Mouse (Mus musculus): Measurements from ENCODE around the gene Osbpl9.

Osbpl9 gene

DNA sequence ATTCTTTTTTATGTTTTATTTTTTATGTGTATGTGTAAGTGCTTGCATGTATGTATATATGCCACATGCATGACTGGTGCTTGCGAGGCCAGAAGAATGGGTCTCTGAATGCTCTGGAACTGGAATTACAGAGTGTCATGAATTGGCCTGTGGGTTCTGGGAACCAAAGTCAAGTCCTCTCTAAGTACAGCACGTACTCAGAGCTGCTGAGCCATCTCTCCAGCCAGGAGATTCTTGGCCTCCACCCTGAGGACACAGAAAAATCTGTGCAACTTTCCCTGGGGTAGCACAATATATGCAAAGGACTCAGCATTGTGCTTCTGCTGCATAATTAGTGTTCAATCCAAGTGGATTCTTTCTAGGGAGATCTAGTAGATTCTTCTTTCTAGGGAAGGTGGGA is 8.2 kb upstream of the Osbpl9 start:
- no peak for DNase-seq (ENCODE audit: extremely low read depth, low read depth, low spot score)

DNA sequence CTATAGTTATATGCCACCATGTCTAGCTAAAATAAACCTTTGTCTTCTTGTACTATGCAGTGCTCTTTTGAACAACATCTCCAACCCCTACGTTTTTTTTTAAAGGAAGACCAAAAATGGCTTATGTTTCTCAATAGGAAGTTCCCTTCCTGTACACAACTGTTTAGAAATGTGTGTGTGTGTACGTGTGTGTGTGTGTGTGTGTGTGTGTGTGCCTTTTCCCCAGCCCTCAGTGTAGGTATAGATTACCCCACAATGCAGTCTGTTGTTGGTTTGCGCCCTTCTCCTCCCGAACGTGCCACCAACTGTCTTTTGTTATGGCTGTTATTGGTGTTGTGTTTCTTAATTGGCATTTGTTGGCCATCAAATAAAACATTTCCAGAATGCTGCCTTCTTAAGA is 5.5 kb upstream of the Osbpl9 start:
- DNase-seq (ENCODE audit: extremely low read depth, low read depth, low spot score) = no peak

DNA sequence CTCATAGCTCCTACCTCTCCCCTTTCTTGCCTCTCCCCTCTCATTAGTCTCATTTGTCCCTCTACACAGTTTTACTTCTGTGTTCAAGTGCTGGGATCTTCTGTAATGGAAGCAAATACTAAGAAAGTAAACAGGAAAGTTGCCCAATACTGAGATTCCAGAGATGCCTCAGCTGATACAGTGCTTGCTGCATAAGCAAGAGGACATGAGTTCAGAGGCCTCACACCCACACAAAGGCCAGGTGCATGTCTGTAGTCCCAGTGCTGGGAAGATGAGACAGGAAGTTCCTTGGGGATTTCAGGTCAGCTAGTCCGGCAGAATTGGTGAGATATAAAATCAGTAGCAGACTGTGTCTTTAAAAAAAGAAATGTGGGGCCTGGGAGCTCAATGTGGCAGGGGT is 2.3 kb upstream of the Osbpl9 start:
- DNase-seq (ENCODE audit: extremely low read depth, low read depth, low spot score) = peak; percentile 63

DNA sequence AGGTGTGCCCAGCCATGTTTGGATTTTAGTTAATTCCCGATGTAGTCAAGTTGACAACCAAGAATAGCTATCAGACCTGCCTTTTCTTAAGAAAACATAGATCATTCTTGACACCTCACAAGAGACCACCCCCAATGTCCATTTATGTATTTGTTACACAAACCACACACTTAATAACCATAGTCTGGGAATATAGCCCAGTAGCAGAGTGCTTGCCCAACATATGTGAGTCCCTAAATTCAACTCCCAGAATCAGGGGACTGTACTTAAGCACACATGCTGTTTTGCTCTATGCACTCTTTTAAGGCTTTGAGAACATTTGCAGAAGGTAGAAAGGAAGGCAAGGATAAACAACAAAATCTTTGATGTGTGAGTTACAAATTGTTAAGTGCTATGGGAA is 1.9 kb upstream of the Osbpl9 start:
- DNase-seq (ENCODE audit: extremely low read depth, low read depth, low spot score) = no peak

DNA sequence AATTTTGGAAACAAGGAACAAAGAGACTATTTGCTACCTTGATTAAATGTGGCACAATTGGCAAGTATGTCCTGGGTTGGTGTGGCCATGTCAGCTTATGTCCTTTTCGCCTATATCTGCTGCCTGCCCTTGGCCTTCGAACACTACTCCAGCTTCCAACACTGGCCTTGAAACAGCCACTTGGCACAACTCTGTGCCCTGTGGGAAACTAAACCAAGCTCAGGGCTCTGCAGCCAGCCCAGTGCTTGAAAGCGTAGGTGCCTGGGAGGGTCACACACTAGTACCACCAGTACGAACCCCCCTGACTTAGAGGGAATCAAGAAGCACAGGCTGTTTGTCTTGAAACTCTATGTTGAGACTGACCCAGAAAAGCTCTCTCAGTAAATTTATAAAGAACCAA is 3.0 kb downstream of the Osbpl9 start:
- DNase-seq (ENCODE audit: extremely low read depth, low read depth, low spot score) = no peak

DNA sequence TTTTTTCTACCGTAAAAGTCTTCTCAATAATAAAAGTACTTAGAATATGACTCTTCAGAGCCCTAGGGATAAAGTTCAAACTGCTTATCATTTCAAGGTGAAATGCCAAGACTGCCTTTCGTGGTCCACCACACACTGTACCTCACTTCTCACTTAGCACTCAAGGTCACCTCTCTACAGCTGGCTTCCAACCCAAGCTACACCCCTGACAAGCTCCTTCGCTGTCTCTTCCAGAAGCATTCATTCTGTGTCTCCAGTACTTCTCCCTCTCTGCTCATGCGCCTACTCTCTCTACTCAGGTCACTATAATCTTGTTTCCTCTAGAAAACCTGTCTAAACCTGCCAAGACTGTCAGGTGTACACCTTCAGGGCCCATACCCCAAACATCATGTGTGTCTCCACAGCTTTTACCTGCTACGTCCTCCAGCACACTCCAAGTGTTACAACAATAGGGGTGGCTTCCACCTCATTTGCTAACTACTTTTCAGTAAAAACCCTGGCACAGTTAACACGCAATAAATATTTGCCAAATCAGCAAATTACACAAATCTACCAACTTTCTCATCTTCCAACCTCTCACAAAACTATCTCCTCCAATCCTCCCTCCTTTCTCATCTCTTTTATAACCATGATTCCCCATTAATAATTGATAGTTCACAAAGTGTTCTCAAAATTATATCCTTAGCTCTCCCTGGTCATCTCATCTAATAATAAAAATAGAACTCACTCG is 6.0 kb downstream of the Osbpl9 start:
- DNase-seq (ENCODE audit: extremely low read depth, low read depth, low spot score) = no peak

DNA sequence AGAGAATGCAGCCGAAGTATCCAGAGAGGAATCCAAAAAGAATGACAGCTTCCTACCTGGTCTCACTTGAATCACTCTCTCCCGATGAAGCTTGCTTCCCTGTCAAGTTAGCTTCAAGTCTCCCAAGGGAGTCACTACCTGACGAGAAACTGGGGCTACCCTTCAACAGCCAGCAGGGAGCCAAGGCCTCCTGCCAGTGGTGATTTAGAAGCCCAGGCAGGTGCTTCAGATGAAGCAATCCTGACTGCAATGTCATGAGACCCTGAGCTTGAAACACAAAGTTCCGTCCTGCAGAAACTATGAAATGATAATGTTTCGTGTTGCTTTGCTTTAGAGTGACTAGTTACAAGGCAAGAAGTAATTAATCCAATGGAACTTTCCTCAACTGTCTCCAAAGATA is 8.2 kb downstream of the Osbpl9 start:
- DNase-seq (ENCODE audit: extremely low read depth, low read depth, low spot score) = no peak

DNA sequence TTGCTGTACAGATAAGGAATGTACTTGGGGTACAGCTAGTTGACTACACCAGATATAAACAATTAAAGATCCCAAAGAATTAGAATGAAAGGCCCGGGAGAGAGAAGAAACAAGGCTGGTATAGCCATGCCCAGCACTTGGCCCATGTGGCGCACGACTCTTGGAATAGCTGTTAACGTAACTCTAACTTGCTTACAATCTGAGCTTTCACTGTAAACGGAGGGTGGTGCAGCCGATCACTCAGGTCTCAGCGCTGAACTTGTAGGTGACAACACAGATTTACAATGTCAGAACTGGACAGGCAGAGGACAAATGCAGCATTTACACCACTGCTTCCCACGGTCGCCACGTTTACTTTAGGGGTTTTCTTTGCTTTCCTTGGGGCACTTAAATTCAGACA is 10.5 kb downstream of the Osbpl9 start:
- no peak for DNase-seq (ENCODE audit: extremely low read depth, low read depth, low spot score)

DNA sequence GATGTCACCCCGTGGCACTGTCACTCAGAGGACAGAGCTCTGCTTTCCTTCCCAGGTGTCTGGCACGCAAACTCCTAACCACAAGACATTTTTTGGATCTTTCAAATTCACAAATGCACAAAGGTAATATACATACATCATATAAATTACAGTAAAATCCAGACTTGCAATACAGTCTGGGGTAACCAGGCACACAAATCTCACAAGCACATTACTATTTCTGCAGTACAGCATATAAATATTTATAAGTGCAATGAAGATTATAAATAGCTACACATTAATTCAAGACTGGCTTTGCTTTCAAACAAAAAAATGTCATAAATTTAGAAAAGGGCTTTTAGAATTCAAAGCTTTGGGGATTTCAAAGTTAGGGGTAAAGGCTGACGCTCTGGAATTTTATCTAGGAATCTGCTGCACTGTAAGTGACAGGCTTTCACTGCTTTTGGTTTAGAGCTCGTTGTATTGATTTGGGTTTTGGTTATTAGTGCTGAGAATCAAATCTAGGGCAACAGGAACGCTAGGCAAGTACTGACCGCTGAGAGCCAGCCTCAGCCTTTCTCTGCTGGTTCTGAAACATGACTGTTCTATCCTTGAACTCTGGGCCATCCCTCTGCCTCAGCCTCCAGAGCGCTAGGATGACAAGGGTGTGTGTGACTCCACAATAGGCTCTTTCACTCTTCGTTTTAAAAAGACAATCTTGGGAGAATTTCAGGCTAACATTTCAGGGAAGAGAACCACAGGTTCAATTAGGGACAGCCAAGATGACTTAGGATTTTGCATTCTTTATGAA is 16.3 kb downstream of the Osbpl9 start:
- DNase-seq (ENCODE audit: extremely low read depth, low read depth, low spot score) = no peak

DNA sequence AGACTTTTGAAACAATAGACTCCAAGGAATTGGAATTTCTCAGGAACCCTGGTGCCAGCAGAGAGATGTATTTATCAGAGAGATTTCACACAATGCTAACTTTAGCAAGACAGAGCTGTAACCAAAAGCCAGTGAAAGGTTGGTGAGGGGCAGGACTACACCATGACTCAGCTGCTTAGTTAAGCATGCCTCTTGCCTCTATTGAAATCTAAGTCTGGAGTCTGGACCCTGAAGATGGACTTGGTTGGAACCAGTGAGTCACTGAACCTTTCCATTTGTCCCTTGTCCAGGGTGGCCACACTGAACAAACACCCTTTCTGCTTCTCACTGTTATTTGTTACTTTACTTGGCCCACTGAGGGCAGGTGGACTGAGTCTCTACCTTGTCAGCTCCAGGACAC is 26.4 kb downstream of the Osbpl9 start:
- DNase-seq (ENCODE audit: extremely low read depth, low read depth, low spot score) = no peak

DNA sequence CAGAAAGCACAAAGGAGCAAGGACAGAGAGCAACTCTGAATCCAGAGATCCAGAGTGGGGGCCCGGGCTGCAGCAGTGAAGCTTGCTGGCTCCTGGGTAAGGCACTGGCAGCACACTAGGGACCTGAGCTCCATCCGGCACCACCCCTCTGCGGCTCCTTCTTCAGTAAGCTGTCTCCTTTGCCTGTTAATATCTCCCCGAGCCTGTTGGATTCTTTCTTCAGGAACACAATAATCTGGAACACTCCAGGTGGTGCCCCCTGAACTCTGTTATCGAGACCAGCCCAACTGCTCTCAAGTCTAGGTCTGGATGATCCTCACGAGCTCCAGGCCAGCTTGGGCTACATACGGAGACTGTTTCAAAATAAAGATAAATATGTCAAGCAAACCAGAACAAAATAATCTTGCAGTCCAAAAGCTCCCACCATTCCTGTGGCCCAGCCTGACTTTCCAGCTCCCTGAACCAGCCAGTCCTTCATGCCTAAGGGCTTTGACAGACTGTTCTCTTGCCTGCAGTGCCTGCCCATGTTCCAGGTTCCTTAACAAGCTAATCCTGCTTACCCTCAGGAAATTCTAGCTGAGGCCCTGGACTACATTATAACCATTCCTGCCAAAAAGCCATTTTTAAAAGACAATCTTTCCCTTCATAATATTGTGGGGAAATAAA is 28.2 kb downstream of the Osbpl9 start:
- peak; percentile 80 for DNase-seq (ENCODE audit: extremely low read depth, low read depth, low spot score)

DNA sequence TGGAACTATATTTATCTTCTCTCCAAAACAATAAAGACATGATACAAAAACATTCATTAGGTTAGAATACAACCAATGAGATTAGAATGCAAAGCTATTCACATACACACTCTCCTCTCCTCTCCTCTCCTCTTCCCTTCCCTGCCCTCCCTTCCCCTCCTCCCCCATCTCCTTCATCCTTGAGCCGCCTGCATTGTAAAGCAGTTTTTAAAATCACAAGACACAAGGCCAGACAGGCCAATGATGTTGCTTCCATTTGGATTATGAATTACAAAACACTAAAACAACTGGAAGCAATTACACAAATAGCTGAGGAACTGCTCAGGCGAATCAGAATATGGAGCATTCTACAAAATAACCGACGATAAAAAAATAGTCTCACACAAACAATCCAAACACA is 28.7 kb downstream of the Osbpl9 start:
- no peak for DNase-seq (ENCODE audit: extremely low read depth, low read depth, low spot score)

DNA sequence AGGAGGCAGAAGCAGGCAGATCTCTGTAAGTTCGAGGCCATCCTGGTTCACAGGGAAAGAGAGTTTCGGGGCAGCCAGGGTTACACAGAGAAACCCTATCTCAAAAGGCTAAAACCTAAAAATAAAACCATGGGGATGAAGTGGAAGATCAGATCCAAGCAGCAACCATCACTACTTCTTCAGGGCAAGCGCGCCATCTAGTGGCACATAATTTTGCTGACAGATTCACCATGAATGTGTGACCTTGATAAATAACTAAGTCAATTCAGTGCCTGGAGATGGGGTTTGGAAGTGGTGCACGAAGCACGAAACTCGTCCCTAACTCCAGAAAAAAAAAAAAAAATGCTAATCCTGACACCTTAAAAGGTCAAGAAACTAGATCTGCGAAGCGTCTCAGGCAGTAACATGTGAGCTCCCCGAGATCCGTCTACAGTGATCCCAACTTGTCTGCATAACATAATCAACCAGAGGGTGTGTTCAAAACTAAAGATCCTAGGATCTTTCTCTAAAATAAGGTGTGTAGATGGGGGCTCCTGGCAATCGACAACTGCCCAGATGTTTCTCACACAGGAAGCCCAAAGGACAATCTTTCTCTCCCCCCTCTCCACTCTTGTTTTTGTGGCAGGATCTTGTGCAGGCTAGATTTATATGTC is 36.4 kb downstream of the Osbpl9 start:
- no peak for DNase-seq (ENCODE audit: extremely low read depth, low read depth, low spot score)

DNA sequence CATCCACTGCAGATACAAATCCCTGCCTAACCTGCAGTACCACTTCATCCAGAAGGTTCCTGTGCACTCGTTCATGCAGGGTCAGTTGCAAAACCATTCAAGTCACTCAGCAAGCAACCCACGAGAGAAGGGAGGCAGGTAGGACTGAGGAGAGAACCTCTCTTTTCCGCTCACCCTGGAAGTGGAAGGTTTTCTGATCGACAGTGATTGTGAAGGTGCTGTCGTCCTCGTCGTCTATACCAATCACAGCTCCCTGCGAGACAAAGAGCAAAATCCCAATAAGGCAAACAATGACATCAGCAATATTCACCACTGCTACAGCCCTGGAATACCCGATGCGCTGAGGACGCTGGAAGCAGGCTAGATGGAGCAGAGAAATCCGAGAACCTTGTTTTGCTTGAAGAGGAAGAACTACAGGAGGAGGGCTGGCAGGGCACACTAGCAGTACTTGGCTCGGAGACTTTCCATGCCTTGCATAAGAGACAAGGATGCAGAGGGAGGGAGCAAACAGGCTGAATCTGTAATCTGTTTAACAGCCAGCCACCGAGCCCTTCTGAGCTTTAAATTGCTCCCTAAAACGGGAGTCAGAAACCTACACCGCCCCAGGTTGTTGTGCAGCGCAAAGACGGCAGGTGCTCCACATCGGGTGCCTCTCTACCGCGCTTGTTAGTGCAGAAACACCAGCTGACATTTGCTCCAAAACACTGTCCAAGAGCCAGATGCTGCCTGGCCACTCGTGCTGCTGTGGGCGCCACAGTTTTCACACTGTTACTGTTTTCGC is 45.4 kb downstream of the Osbpl9 start:
- DNase-seq (ENCODE audit: extremely low read depth, low read depth, low spot score) = no peak

DNA sequence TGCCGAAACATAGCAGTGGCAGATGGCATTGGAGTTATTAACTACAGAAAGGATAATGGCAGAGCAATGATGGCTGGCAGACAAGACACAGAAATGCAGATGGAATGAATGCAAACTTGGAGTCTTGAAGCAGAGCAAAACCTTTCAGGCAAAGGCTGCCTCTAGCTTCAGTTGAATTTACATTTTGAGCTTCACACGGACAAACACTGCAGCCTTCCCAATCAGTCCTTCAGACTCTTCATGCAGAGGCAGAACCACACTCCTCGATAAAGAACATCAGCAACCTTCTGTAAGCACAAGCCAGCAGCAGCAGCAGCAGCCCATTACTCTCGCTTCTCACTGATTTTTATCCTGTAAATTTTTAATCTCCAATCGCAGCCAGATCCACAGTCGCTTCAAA is 46.0 kb downstream of the Osbpl9 start:
- no peak for DNase-seq (ENCODE audit: extremely low read depth, low read depth, low spot score)

DNA sequence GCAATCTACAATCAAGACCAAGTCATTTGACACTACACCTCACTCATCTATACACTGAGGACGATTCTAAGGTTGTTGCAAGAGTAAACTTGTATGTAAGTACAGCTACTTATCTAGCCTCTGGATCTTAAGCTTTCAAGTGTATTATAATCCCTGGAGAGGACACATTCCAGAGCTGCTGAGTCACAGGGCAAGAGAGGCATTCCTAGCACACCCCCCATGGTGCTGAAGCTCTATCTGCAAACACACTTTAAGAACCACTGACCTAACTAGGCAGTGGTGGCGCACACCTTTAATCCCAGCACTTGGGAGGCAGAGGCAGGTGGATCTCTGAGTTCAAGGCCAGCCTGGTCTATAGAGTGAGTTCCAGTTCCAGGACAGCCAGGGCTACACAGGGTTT is 51.9 kb downstream of the Osbpl9 start:
- DNase-seq (ENCODE audit: extremely low read depth, low read depth, low spot score) = no peak

DNA sequence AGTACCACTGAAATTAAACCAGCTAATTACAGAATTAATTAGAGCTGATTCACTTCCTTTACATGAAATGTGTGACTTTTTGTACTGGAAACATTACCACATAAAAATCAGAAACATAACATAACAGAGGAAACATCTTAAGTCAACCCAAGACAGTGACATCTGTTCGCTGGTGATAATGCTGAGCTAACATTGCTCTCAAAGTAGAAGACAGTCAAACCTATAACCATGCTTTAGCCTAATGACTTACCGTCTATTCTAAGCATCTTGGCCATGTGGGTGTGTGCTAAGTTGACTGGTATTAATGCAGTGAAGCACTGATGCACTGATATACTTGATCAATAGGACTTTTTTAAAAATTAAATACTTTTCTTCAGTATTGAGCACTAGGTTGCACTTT is 52.7 kb downstream of the Osbpl9 start:
- DNase-seq (ENCODE audit: extremely low read depth, low read depth, low spot score) = no peak

DNA sequence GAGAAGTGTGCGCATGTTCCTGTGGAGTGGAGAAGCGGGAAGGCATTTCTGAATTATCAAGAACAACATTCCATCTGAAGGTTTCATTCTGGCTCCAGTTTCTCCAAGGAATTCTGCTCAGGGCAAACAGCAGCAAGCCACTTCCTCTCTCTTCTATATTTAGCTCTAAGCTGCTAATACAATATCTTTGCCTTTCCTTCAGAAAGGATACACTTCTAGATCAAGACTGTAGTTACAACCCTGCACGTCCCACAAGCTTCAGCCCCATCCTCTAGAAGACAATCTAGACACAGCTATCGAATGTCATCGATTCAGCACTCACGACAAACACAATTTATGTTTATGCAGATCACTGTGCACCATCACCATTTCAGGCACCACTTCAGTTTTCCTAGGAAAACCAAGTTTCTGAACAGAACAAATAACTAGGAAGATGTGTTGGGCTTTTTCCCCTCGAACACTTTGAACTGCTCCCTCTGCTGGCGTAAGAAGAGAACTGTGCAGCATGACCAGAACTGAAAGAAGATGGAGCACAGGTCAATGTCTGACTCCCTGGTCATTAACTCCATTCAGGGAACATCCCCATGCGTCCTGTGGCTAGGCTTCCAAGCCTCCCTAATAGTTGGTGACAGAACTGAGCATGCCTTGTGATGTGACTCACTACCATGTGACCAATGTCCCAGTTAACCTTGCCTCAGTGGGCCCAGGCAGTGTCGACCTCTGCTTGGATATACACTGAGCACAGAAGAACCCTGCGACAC is 54.6 kb downstream of the Osbpl9 start:
- no peak for DNase-seq (ENCODE audit: extremely low read depth, low read depth, low spot score)

DNA sequence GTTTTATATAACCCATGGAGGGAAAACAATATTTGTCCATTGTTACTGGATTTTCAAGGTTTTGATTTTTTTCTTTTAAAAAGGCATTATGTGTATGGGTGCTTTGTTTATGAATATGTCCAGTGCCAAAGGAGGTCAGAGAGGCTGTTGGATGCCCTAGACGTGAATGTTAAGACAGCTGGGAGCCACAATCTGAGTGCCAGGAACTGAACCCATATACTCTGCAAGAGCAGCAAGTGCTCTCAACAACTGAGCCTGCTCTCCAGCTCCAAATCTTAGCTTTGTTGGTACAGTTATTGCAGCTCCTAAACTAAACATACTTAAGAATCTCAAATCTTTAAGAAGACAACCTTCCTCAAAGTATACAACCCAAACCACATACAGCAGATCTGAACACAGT is 59.0 kb downstream of the Osbpl9 start:
- DNase-seq (ENCODE audit: extremely low read depth, low read depth, low spot score) = no peak

DNA sequence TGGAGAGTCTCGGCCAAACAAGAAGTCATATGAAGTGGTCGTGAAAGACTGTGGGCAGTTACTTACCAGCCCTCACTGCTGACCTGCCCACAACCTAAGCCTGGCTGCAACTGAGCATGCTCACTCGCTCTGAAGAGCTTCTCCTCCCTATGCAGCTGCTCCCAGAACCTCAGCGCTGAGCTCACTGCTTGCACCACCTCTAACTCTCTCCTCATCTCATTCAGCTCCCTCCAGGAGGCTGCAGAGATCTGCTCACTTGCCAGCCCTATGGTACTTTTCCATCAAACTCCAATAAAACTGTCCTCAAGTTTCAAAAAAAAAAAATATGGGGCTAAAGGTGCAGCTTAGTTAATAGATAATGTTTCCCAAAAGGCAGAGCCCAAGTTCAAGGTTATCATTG is 63.5 kb downstream of the Osbpl9 start:
- DNase-seq (ENCODE audit: extremely low read depth, low read depth, low spot score) = no peak

All from fat pad, adult 2 months (tissue).